Mouse (Mus musculus) kidney, adult 2 months (tissue): ENCODE data around the gene Cnot3. TPM values are rescaled to one million over a fixed set of nuclear protein-coding genes. Genes with fewer than 3 reads are reported as not detected.

Experiments used
- DNase-seq: peaks from one replicate; pipeline ENCODE4 v3.0.0; 2021
- H3K27ac ChIP-seq: fragments of 200-500 bp; 2 replicates; pipeline ENCODE4 v1.5.1; 2012; ENCODE audit warnings: low read depth, low read length, control low read depth, inconsistent platforms; ENCODE audit not compliant: insufficient read depth
- H3K27me3 ChIP-seq: fragments of 200-500 bp; replicated peaks from 2 replicates; pipeline ENCODE4 v1.6.1; 2012; ENCODE audit warnings: mild to moderate bottlenecking, moderate library complexity, low read length, inconsistent platforms; ENCODE audit not compliant: control insufficient read depth, insufficient read depth
- H3K36me3 ChIP-seq: fragments of 200-500 bp; 2 replicates; pipeline ENCODE4 v1.6.1; 2012; ENCODE audit warnings: mild to moderate bottlenecking, moderate library complexity, low read length, inconsistent platforms; ENCODE audit not compliant: control insufficient read depth, insufficient read depth
- H3K4me1 ChIP-seq: fragments of 200-500 bp; 2 replicates; pipeline ENCODE4 v1.6.1; 2011; ENCODE audit warnings: low read length; ENCODE audit not compliant: control insufficient read depth, insufficient read depth
- H3K4me3 ChIP-seq: fragments of 200-500 bp; 2 replicates; pipeline ENCODE4 v1.5.1; 2011; ENCODE audit warnings: mild to moderate bottlenecking, low read depth, low read length, control low read depth; ENCODE audit not compliant: insufficient read depth
- CTCF ChIP-seq: fragments of 200-500 bp; conservative IDR thresholded peaks from 2 replicates; pipeline ENCODE4 v1.5.1; 2011; ENCODE audit warnings: low read depth, mild to moderate bottlenecking, control low read depth, low read length, moderate library complexity, mixed read lengths; ENCODE audit not compliant: insufficient read depth, insufficient read length
- POLR2A ChIP-seq: fragments of 200-500 bp; IDR thresholded peaks from one replicate; pipeline ENCODE4 v1.6.1; 2011; ENCODE audit warnings: low read depth, low read length, control low read depth
- WGBS: fragments of 180-500 bp; shearing (Covaris S2); methylation state at CpG from one replicate; pipeline ENCODE4 v1.1.7; 2018; 5-methylcytosine and 5-hydroxymethylcytosine counted together
- polyA plus RNA-seq: library from polyadenylated mRNA; depleted of rRNA; stranded (reverse); fragments of >200 nt; gene quantifications from 2 replicates; pipeline ENCODE4 v1.2.3, GENCODE M21; 2012

Cnot3 gene
- polyA plus RNA-seq, 1 experiment = 45.0 TPM

- WGBS = 43% methylated on average over 4 of the region's 4 CpGs
- Histone ChIP-seq H3K27ac (no peak overlapping the region), H3K36me3 (peaks cover 2% of the 10 kb centered on the region; the same call in 1 of the 2 replicates), H3K4me1 (peaks cover 14% of the 10 kb centered on the region), H3K27me3 (no peaks in the 10 kb centered on the region), H3K4me3 (peak overlapping the region; percentile 99; the same call in 1 of the 2 replicates)
- no peak for TF ChIP-seq POLR2A
- no peak for TF ChIP-seq CTCF
- DNase-seq = no peak
Measured at GRCm38 (mm10) chr7:3646641-3647040, 1.6 kb downstream of the Cnot3 start.

- Histone ChIP-seq H3K27ac (no peak overlapping the region), H3K36me3 (peaks cover 5% of the 10 kb centered on the region), H3K27me3 (no peaks in the 10 kb centered on the region), H3K4me3 (no peak overlapping the region), H3K4me1 (no peaks in the 10 kb centered on the region)
- no peak for TF ChIP-seq POLR2A
- no peak for TF ChIP-seq CTCF
- 83% methylated on average over 4 of the region's 4 CpGs for WGBS
- no peak for DNase-seq
Measured at GRCm38 (mm10) chr7:3656966-3657365, 11.9 kb downstream of the Cnot3 start.

DNA sequence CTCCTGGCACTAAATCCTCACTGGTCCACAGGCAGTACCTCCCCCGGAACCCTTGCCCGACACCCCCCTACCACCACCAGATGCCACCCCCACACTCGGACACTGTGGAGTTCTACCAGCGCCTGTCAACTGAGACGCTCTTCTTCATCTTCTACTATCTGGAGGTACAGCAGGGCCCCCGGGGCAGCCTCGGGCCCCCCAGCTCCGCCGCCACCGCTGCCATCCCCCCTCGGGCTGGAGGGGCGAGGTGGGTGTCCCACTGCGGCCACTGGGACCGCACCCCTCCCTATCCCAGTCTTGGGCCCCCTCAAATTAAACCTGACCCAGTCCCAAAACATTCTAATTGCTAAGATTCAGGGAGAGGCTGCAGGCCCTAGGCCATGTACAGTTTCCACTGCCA is 13.5 kb downstream of the Cnot3 start:
- WGBS = 87% methylated on average over 14 of the region's 14 CpGs
- no peak for DNase-seq
- Histone ChIP-seq H3K36me3 (peaks cover 5% of the 10 kb centered on the region), H3K4me1 (no peaks in the 10 kb centered on the region), H3K27me3 (no peaks in the 10 kb centered on the region), H3K27ac (no peak overlapping the region), H3K4me3 (no peak overlapping the region)
- TF ChIP-seq POLR2A (no peak), CTCF (no peak)

DNA sequence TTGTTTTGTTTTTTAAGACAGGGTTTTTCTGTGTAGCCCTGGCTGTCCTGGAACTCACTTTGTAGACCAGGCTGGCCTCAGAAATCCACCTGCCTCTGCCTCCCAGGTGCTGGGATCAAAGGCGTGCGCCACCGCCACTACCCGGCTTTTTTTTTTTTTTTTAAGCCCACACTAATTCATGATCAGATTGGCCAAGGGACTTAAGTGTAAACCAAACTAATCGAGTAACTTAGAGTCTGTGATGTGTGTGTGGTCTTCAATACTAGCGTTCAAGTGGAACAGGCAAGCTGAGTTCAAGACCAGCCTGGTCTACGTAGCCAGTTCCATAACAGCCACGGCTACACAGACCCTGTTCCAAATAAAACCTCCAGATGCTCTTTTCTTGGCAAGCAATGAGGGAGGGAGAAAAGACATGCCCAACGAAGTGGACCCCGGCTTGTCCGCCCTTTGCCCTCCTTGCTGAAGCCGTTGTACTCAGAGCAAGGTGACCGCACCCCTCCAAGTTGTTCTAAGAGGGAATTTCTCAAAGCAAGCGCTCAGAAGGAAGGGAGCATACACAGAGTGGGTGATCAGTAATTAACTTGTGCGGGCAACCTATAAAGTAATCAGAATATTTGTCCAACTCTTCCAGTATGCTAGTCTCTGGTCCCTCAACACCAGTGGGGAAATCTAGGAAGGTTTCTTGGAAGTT is 19.6 kb downstream of the Cnot3 start:
- DNase-seq = peak; percentile 70
- TF ChIP-seq POLR2A = no peak
- no peak for TF ChIP-seq CTCF
- Histone ChIP-seq H3K27me3 (no peaks in the 10 kb centered on the region), H3K27ac (peak overlapping the region; percentile 87), H3K4me1 (peaks cover 7% of the 10 kb centered on the region; the same call in 1 of the 2 replicates), H3K36me3 (peaks cover under 1% of the 10 kb centered on the region; the same call in 1 of the 2 replicates), H3K4me3 (peak overlapping the region; percentile 87)
- 21% methylated on average over 15 of the region's 15 CpGs for WGBS

GRCm38 (mm10) chr7:3665215-3666114 is 20.4 kb downstream of the Cnot3 start, which contains the start of gene Leng1:
TSS of gene Leng1 (minus strand) at chr7:3665840.
- H3K36me3 ChIP-seq = no peaks in the 10 kb centered on the region; the same call in 1 of the 2 replicates
- TF ChIP-seq POLR2A (peak; percentile 96), CTCF (no peak)
- 3% methylated on average over 45 of the region's 45 CpGs for WGBS
- H3K4me3 ChIP-seq = peak within 1 kb of the TSS; percentile 87
- H3K27ac ChIP-seq = peak within 1 kb of the TSS; percentile 87
- no peaks in the 10 kb centered on the region for H3K27me3 ChIP-seq
- DNase-seq = peak; percentile 99
- peaks cover 7% of the 10 kb centered on the region; the same call in 1 of the 2 replicates for H3K4me1 ChIP-seq

GRCm38 (mm10) chr7:3666921-3667391 is 21.9 kb downstream of the Cnot3 start:
- peaks cover 7% of the 10 kb centered on the region; the same call in 1 of the 2 replicates for H3K4me1 ChIP-seq
- no peak for DNase-seq
- no peaks in the 10 kb centered on the region for H3K36me3 ChIP-seq
- TF ChIP-seq POLR2A = no peak
- no peak for TF ChIP-seq CTCF
- 48% methylated on average over 14 of the region's 14 CpGs for WGBS
- no peaks in the 10 kb centered on the region for H3K27me3 ChIP-seq
- peak overlapping the region; percentile 39; the same call in 1 of the 2 replicates for H3K4me3 ChIP-seq
- H3K27ac ChIP-seq = no peak overlapping the region
